Comparison of ENCODE assay signal across 6 mouse cellular contexts in genomic region chr6:114538185-114538584, GRCm38 (mm10).
A peak's percentile ranks its signal among the peaks of the same experiment; 100 is the strongest.
DNase-seq lines count a peak whose midpoint lies in the region.
"Not testable (repeated sequence)": the region's sequence is repeated elsewhere in the genome, so short reads cannot be mapped to it uniquely, and the experiment has no call there.

No protein-coding gene starts in this region.

- peak; percentile 40 for DNase-seq in adrenal gland, postnatal 14 days
- peak; percentile 37 for DNase-seq in gastrocnemius, postnatal 10 days
- DNase-seq in heart, postnatal 4 days = peak; percentile 37
- DNase-seq in left cerebral cortex, postnatal 4 days = peak; percentile 17
- peak; percentile 25 for DNase-seq in right cerebral cortex, postnatal 14 days
- DNase-seq in thymus, postnatal 14 days = peak; percentile 14

- intact Hi-C loops in left cerebral cortex, postnatal 4 days (cut with DNase I) = not testable (repeated sequence)

Comparison
In these comparisons a context has a peak if more than half of its experiments do, and no peak if none do; other contexts are left out.
1. Peak in every context shown above with its lines: DNase-seq.